Mouse (Mus musculus) liver, embryonic 14.5 days (tissue): ENCODE results near the gene Cnih3. TPM values are rescaled to one million over a fixed set of nuclear protein-coding genes. Genes with fewer than 3 reads are reported as not detected.

Source experiments
- ATAC-seq: fragments of 200-750 bp; cut with Nextera tagmentation; 2 replicates; pipeline ENCODE4 v1.8.0; 2017; ENCODE audit warnings: moderate number of reproducible peaks, mild to moderate bottlenecking, moderate library complexity; ENCODE audit not compliant: insufficient read depth
- DNase-seq, 3 experiments: peaks; one replicate each; pipeline ENCODE4 v3.0.0-alpha.2; 2012 to 2013; ENCODE audit warnings: low read depth in 3 of 3, low spot score in 3 of 3
- H3K27ac ChIP-seq: fragments of 300-500 bp; sonication (generic); 2 replicates; pipeline ENCODE4 v1.5.1; 2014; ENCODE audit warnings: moderate library complexity, mild to moderate bottlenecking, control low read depth, inconsistent platforms
- H3K27me3 ChIP-seq: fragments of 300-500 bp; sonication (generic); 2 replicates; pipeline ENCODE4 v1.6.1; 2014; ENCODE audit warnings: mild to moderate bottlenecking, low read length, moderate library complexity; ENCODE audit not compliant: control insufficient read depth, insufficient read depth
- H3K36me3 ChIP-seq: fragments of 300-500 bp; sonication (generic); replicated peaks from 2 replicates; pipeline ENCODE4 v1.6.1; 2014; ENCODE audit warnings: low read depth; ENCODE audit not compliant: control insufficient read depth, insufficient read depth
- H3K4me1 ChIP-seq, 2 experiments: fragments of 200-500 bp in 1 of 2; fragments of 300-500 bp in 1 of 2; sonication (generic) in 1 of 2; replicated peaks; 2 replicates each; pipeline ENCODE4 v1.6.1; 2012 to 2014; ENCODE audit warnings: antibody characterized with exemption in 1 of 2, inconsistent platforms in 1 of 2, low read length in 1 of 2; ENCODE audit not compliant: control insufficient read depth in 2 of 2, insufficient read depth in 2 of 2
- H3K4me2 ChIP-seq: fragments of 300-500 bp; sonication (generic); 2 replicates; pipeline ENCODE4 v1.6.1; 2014; ENCODE audit warnings: low read depth, mild to moderate bottlenecking, control low read depth, moderate library complexity
- H3K4me3 ChIP-seq, 2 experiments: fragments of 200-500 bp in 1 of 2; fragments of 300-500 bp in 1 of 2; sonication (generic) in 1 of 2; 2 replicates each; pipeline ENCODE4 v1.5.1; 2012 to 2014; ENCODE audit warnings: low read depth in 2 of 2, low read length in 2 of 2, mild to moderate bottlenecking in 2 of 2, control low read depth in 1 of 2, inconsistent platforms in 1 of 2, moderate library complexity in 1 of 2; ENCODE audit not compliant: insufficient read depth in 1 of 2
- H3K9ac ChIP-seq: fragments of 300-500 bp; sonication (generic); replicated peaks from 2 replicates; pipeline ENCODE4 v1.6.1; 2014; ENCODE audit warnings: mild to moderate bottlenecking, control low read depth, moderate library complexity
- H3K9me3 ChIP-seq: fragments of 300-500 bp; sonication (generic); 2 replicates; pipeline ENCODE4 v1.6.1; 2016; ENCODE audit warnings: low read length, mixed read lengths; ENCODE audit not compliant: control insufficient read depth
- CTCF ChIP-seq: IDR thresholded peaks from 2 replicates; pipeline ENCODE4 v1.5.1; 2016; ENCODE audit warnings: antibody characterized with exemption, low read depth, control low read depth
- EP300 ChIP-seq: IDR thresholded peaks from 2 replicates; pipeline ENCODE4 v1.6.1; 2016; ENCODE audit warnings: antibody characterized with exemption, low read depth
- WGBS: fragments of 180-500 bp; shearing (Covaris S2); extraction: QIAGEN DNeasy Blood & Tissue Kit; methylation state at CpG from one replicate; pipeline ENCODE4 v1.1.7; 2014; ENCODE audit not compliant: insufficient replicate concordance; 5-methylcytosine and 5-hydroxymethylcytosine counted together
- polyA plus RNA-seq, 2 experiments: library from polyadenylated mRNA; depleted of rRNA in 1 of 2; stranded (reverse) in 1 of 2; unstranded in 1 of 2; fragments of >200 nt; fragmentation: Nextera tagmentation in 1 of 2; extraction: Ambion mirVana in 1 of 2; gene quantifications; 2 replicates each; pipeline versions ENCODE4 v1.2.1 to v1.2.3; 2012 to 2014

Cnih3 gene
- polyA plus RNA-seq, 2 experiments = 0.02 TPM; not detected in 1

GRCm38 (mm10) chr1:181370370-181370769 is 17.9 kb downstream of the Cnih3 start:
- Histone ChIP-seq H3K9me3 (no peaks in the 10 kb centered on the region), H3K27me3 (peaks cover 2% of the 10 kb centered on the region), H3K27ac (no peak overlapping the region), H3K4me3 (no peak overlapping the region), H3K4me2 (no peak overlapping the region), H3K4me1 (peaks cover 23 to 46% of the 10 kb centered on the region in 2 experiments), H3K36me3 (no peaks in the 10 kb centered on the region), H3K9ac (no peak overlapping the region)
- no peak for TF ChIP-seq EP300
- no peak for TF ChIP-seq CTCF
- DNase-seq (no peak), ATAC-seq (no peak)
- 36% methylated on average over 3 of the region's 3 CpGs for WGBS

- no peak for DNase-seq
- TF ChIP-seq CTCF (no peak), EP300 (no peak)
- Histone ChIP-seq H3K9ac (no peak overlapping the region), H3K27me3 (peaks cover 5% of the 10 kb centered on the region), H3K27ac (no peak overlapping the region), H3K4me3 (no peak overlapping the region), H3K36me3 (no peaks in the 10 kb centered on the region), H3K9me3 (no peaks in the 10 kb centered on the region), H3K4me1 (peaks cover 23 to 50% of the 10 kb centered on the region in 2 experiments), H3K4me2 (no peak overlapping the region)
- WGBS = 32% methylated on average over 4 of the region's 4 CpGs
- no peak for ATAC-seq
Measured at GRCm38 (mm10) chr1:181371226-181371625, 18.8 kb downstream of the Cnih3 start.

GRCm38 (mm10) chr1:181372306-181372705 is 19.9 kb downstream of the Cnih3 start:
- no peak for TF ChIP-seq CTCF
- TF ChIP-seq EP300 = peak; percentile 55; the same call in 1 of the 2 replicates
- Histone ChIP-seq H3K9me3 (no peaks in the 10 kb centered on the region), H3K4me1 (peaks cover 23 to 50% of the 10 kb centered on the region in 2 experiments), H3K4me3 (no peak overlapping the region), H3K36me3 (no peaks in the 10 kb centered on the region), H3K9ac (no peak overlapping the region), H3K27me3 (peaks cover 5% of the 10 kb centered on the region), H3K4me2 (peak overlapping the region; percentile 2), H3K27ac (no peak overlapping the region)
- ATAC-seq (peak; percentile 71), DNase-seq (peak in 2 of 3 experiments; percentile 20 to 35)
- WGBS = 5% methylated on average over 6 of the region's 6 CpGs

- H3K9ac ChIP-seq = no peak overlapping the region
Measured at GRCm38 (mm10) chr1:181374627-181375374, 22.4 kb downstream of the Cnih3 start.

GRCm38 (mm10) chr1:181376431-181376830 is 24.0 kb downstream of the Cnih3 start:
- WGBS = 41% methylated on average over 8 of the region's 8 CpGs
- no peak for TF ChIP-seq CTCF
- no peak for TF ChIP-seq EP300
- H3K4me1 ChIP-seq = peaks cover 16 to 34% of the 10 kb centered on the region in 2 experiments

More at GRCm38 (mm10) chr1:181374627-181375374, 22.4 kb downstream of the Cnih3 start:
- DNase-seq (peak; percentile 33 to 36 (median 36)), ATAC-seq (peak; percentile 81)
- no peak overlapping the region for H3K27ac ChIP-seq
- 45% methylated on average over 9 of the region's 9 CpGs for WGBS
- H3K36me3 ChIP-seq = no peaks in the 10 kb centered on the region
- peaks cover 3% of the 10 kb centered on the region for H3K27me3 ChIP-seq
- peak overlapping the region; percentile 11; the same call in 1 of the 2 replicates for H3K4me2 ChIP-seq
- H3K4me1 ChIP-seq = peaks cover 20 to 39% of the 10 kb centered on the region in 2 experiments
- no peak overlapping the region for H3K4me3 ChIP-seq
- H3K9me3 ChIP-seq = no peaks in the 10 kb centered on the region
- peak; percentile 59 for TF ChIP-seq EP300
- no peak for TF ChIP-seq CTCF

More at GRCm38 (mm10) chr1:181376431-181376830, 24.0 kb downstream of the Cnih3 start:
- ATAC-seq (no peak), DNase-seq (no peak)
- Histone ChIP-seq H3K4me3 (no peak overlapping the region), H3K36me3 (no peaks in the 10 kb centered on the region), H3K9ac (no peak overlapping the region), H3K9me3 (no peaks in the 10 kb centered on the region), H3K27ac (no peak overlapping the region), H3K27me3 (peaks cover 3% of the 10 kb centered on the region; the same call in 1 of the 2 replicates), H3K4me2 (no peak overlapping the region)
